Mouse (Mus musculus) forebrain, embryonic 14.5 days (tissue): ENCODE measurements around the gene Foxj2. TPM values are rescaled to one million over a fixed set of nuclear protein-coding genes. Genes with fewer than 3 reads are reported as not detected.

Experiments used
- ATAC-seq: fragments of 200-750 bp; cut with Nextera tagmentation; 2 replicates; pipeline ENCODE4 v1.8.0; 2017; ENCODE audit warnings: mild to moderate bottlenecking, moderate library complexity
- DNase-seq: peaks from one replicate; pipeline ENCODE4 v3.0.0-alpha.2; 2015; ENCODE audit warnings: low spot score
- H3K27ac ChIP-seq: fragments of 300-500 bp; sonication (generic); 2 replicates; pipeline ENCODE4 v1.5.1; 2014; ENCODE audit warnings: low read depth, mild to moderate bottlenecking, control low read depth, low read length, moderate library complexity
- H3K27me3 ChIP-seq: fragments of 300-500 bp; sonication (generic); replicated peaks from 2 replicates; pipeline ENCODE4 v1.6.1; 2014; ENCODE audit warnings: low read length, control low read depth, mixed read lengths; ENCODE audit not compliant: control insufficient read depth, insufficient read depth
- H3K36me3 ChIP-seq: fragments of 300-500 bp; sonication (generic); 2 replicates; pipeline ENCODE4 v1.6.1; 2014; ENCODE audit warnings: low read length, control low read depth; ENCODE audit not compliant: control insufficient read depth, insufficient read depth
- H3K4me1 ChIP-seq: fragments of 300-500 bp; sonication (generic); 2 replicates; pipeline ENCODE4 v1.6.1; 2014; ENCODE audit warnings: antibody characterized with exemption, low read length, control low read depth; ENCODE audit not compliant: control insufficient read depth, insufficient read depth
- H3K4me2 ChIP-seq: fragments of 300-500 bp; sonication (generic); 2 replicates; pipeline ENCODE4 v1.6.1; 2014; ENCODE audit warnings: mild to moderate bottlenecking, control low read depth, low read length
- H3K4me3 ChIP-seq: fragments of 300-500 bp; sonication (generic); 2 replicates; pipeline ENCODE4 v1.5.1; 2014; ENCODE audit warnings: low read depth, low read length, control low read depth
- H3K9ac ChIP-seq: fragments of 300-500 bp; sonication (generic); 2 replicates; pipeline ENCODE4 v1.6.1; 2014; ENCODE audit warnings: mild to moderate bottlenecking, low read length, control low read depth, moderate library complexity
- H3K9me3 ChIP-seq: fragments of 300-500 bp; sonication (generic); replicated peaks from 2 replicates; pipeline ENCODE4 v1.6.1; 2016; ENCODE audit warnings: low read length, control low read depth, mixed read lengths; ENCODE audit not compliant: control insufficient read depth
- WGBS: fragments of 180-500 bp; shearing (Covaris S2); extraction: QIAGEN DNeasy Blood & Tissue Kit; methylation state at CpG from one replicate; pipeline ENCODE4 v1.1.7; 2014; 5-methylcytosine and 5-hydroxymethylcytosine counted together
- polyA plus RNA-seq: library from polyadenylated mRNA; unstranded; fragments of >200 nt; fragmentation: Nextera tagmentation; extraction: Ambion mirVana; gene quantifications from 2 replicates; pipeline ENCODE4 v1.2.1, GENCODE M21; 2014

Foxj2 gene
- polyA plus RNA-seq, 1 experiment from 2014 or later: 4.9 TPM

DNA sequence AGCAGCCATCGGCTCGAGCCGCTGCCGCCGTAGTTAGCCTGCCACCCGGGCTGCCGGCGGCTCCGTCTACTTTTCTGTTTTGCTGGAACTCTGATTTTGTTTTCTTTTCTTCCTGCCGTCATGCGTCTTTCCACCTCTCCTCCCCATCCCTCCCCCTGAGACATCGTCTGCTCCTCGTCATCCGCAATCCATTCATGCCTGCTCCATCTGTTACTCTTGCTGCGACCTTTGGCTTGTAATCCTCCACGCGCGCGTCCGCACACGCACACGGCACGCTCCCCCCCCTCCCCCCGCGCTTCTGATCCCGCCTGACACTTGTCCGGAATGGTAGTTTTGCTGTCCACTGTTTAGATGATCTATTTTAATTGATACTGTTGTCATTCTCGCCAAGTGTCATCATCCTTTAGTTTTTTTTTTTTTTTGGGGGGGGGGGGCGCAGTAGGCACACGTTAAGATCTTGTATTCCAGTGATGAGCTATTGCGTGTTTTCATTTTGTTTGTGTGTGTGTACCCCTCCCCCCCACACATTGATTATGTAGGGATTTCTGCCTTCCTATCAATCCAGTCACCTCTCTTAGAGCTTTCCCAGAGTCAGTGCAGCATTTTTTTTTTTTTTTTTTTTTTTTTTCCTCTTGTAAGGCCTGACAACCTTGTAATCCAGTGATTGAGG, 55.1 kb downstream of the Foxj2 start:
- DNase-seq (peak; percentile 57), ATAC-seq (peak; percentile 72)
- Histone ChIP-seq H3K27me3 (no peaks in the 10 kb centered on the region), H3K27ac (peak overlapping the region; percentile 86), H3K4me3 (peak overlapping the region; percentile 82), H3K9ac (peak overlapping the region; percentile 84), H3K9me3 (no peaks in the 10 kb centered on the region), H3K4me2 (peak overlapping the region; percentile 61), H3K4me1 (peaks cover 5% of the 10 kb centered on the region; the same call in 1 of the 2 replicates), H3K36me3 (peaks cover 24% of the 10 kb centered on the region)
- WGBS: under 1% methylated on average over 31 of the region's 31 CpGs

DNA sequence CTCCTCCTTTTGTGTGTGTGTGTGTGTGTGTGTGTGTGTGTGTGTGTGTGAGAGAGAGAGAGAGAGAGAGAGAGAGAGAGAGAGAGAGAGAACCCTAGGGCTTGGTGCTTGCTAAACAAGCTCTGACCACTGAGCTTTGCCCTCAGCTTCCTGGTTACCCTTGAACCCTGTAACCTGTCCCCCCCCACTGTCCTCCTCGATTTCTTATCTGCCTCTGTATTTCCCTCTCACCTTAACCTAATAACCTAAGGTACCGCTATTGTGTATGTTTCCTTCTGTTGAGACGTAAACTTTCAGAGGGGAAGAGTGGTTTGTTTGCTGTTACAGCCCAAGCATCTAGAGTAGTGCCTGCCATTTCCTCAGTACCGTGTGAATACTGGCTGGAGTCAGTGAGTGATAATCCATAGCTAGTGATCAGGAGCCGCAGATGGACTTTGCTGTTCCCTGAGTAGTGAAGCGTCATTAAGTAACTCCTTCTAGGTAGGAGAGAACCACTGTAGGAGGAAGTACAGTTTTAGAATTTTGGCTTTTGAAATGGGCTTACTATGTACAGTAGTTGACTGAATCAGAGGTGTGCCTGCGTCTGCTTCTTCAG, 59.5 kb downstream of the Foxj2 start:
- Histone ChIP-seq H3K4me2 (no peak overlapping the region), H3K36me3 (peaks cover 65% of the 10 kb centered on the region), H3K4me3 (no peak overlapping the region), H3K4me1 (peaks cover 5% of the 10 kb centered on the region; the same call in 1 of the 2 replicates), H3K9me3 (no peaks in the 10 kb centered on the region), H3K27ac (no peak overlapping the region), H3K27me3 (no peaks in the 10 kb centered on the region), H3K9ac (no peak overlapping the region)
- DNase-seq (no peak), ATAC-seq (no peak)
- 92% methylated on average over 7 of the region's 7 CpGs for WGBS

DNA sequence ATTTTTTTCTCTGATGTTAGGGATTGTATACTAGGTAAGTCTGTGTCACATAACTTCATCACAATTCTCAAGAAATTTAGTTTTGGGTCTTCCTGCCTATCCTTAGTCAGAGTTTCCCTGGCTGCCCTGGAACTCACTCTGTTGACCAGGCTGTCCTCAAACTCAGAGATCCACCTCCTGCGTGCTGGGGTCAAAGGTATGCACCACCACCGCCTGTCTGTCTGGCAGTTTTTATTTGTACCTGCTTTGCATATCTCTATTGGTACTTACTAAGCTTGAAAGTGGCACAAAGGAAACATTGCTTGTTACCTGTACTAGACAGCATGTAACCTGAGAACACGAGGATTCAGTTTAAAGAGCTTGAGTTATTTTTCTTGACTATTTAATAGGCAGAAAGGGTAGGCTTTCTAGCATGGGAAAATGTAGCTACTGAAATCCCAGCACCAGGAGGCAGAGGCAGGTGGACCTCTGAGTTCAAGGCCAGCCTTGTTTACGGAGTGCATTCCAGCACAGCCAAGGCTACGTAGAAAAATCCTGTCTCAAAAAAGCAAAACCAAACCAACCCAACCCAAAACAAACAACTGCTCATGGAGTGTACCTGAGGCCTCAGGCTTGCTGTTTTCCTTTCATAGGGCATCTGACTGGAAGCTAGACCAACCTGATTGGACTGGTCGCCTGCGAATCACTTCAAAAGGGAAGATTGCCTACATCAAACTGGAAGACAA, 60.2 kb downstream of the Foxj2 start:
- H3K9ac ChIP-seq: no peak overlapping the region
- no peak overlapping the region for H3K27ac ChIP-seq
- H3K27me3 ChIP-seq: no peaks in the 10 kb centered on the region
- no peak overlapping the region for H3K4me3 ChIP-seq
- no peak overlapping the region for H3K4me2 ChIP-seq
- no peak for DNase-seq
- H3K36me3 ChIP-seq: peaks cover 72% of the 10 kb centered on the region
- peaks cover 5% of the 10 kb centered on the region; the same call in 1 of the 2 replicates for H3K4me1 ChIP-seq
- 89% methylated on average over 7 of the region's 7 CpGs for WGBS
- no peaks in the 10 kb centered on the region for H3K9me3 ChIP-seq
- no peak for ATAC-seq

DNA sequence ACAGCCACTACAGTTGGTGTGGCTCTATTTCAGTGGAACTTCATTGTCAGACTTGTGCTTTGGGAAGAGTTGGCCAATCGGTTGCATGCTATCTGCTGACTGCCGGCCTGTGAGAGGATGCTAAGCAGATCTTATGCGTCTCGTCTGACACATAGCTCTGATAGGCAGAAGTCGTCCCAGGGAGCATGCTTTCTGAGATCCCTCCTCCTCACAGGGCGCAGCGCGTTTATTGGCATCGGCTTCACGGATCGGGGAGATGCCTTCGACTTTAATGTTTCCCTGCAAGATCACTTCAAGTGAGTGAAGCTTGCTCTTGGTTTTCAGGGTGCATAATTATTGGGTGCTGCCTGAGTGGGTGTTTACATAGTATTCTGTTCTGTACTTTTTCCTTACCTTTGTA, 61.6 kb downstream of the Foxj2 start:
- Histone ChIP-seq H3K36me3 (peaks cover 86% of the 10 kb centered on the region), H3K27ac (no peak overlapping the region), H3K27me3 (no peaks in the 10 kb centered on the region), H3K4me2 (no peak overlapping the region), H3K9me3 (no peaks in the 10 kb centered on the region), H3K4me3 (no peak overlapping the region), H3K9ac (no peak overlapping the region), H3K4me1 (no peaks in the 10 kb centered on the region)
- ATAC-seq: no peak
- WGBS: 94% methylated on average over 12 of the region's 12 CpGs
- no peak for DNase-seq

DNA sequence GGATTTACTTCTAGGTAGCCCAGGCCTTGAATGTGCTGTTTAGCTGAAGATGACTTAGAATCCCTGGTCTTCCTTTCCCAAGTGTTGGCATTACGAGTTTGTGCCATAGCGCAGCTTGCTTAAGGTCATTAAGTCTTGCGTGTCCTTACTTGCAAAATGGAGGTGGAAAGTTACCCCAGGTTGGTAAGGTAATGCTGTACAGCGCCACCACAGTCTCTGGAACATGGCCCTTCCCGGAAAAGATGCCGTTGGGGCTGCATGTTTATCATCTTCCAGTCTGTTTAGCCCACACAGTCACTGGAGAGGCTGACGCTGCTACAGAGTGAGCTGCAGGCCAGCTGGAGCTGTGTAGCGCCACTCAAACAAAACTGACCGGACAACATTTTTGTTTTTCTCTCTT, 63.9 kb downstream of the Foxj2 start:
- 92% methylated on average over 9 of the region's 9 CpGs for WGBS
- no peak overlapping the region for H3K4me3 ChIP-seq
- H3K4me1 ChIP-seq: no peaks in the 10 kb centered on the region
- peaks cover 94% of the 10 kb centered on the region for H3K36me3 ChIP-seq
- no peak overlapping the region for H3K27ac ChIP-seq
- no peak for ATAC-seq
- H3K4me2 ChIP-seq: no peak overlapping the region
- H3K9ac ChIP-seq: no peak overlapping the region
- H3K9me3 ChIP-seq: no peaks in the 10 kb centered on the region
- no peak for DNase-seq
- no peaks in the 10 kb centered on the region for H3K27me3 ChIP-seq

DNA sequence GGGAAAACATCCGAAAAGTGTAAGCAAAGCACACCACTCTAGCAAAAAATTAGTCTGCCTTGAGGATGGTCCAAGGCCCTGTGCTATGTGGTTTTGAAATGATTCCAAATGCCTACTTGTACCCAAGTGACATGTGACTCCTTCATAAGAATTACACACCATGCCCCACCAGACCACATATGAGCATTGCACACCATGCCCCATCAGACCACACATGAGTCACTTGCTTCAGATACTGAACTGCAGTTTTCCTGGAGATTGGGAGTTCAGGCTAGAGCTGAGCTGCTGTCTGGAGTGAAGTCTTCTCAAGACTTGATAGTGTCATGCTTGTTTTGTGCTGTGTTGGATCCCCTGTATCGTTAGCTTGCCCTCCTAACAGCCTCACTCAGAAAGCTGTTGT, 69.9 kb downstream of the Foxj2 start:
- no peak overlapping the region for H3K4me3 ChIP-seq
- H3K4me2 ChIP-seq: no peak overlapping the region
- no peak overlapping the region for H3K27ac ChIP-seq
- H3K9me3 ChIP-seq: no peaks in the 10 kb centered on the region
- H3K4me1 ChIP-seq: no peaks in the 10 kb centered on the region
- H3K36me3 ChIP-seq: peaks cover 60% of the 10 kb centered on the region
- H3K27me3 ChIP-seq: no peaks in the 10 kb centered on the region
- H3K9ac ChIP-seq: no peak overlapping the region
- ATAC-seq (no peak), DNase-seq (no peak)
- WGBS: 93% methylated on average over 2 of the region's 2 CpGs

DNA sequence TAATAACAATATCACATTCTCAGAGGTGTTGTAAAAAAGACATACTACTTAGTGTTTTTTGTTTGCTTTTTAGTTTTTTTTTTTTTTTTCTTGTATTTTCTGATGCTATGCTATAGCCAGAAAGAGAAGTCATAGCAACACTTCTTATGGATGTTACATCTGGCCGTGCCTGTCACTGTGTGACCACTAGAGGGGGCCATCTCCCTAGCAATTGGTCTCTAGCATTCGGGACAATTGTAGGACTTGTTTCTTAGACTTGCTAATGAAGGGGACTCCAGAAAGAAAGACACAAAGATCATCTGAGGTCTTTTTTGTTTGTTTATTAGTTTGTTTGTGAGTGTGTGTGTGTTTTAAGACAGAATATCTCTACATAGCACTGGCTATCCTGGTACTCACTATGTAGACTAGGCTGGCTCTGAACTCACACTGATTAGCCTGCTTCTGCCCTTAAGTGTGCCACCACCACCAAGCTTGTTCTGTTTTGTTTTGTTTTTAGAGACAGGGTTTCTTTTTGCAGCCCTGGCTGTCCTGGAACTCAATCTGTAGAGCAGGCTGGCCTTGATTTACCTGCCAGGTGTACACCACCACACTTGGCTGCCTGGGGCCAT, 72.8 kb downstream of the Foxj2 start:
- 0 out of 2 replicates have a peak, but pooled peaks have one; percentile 44 for ATAC-seq
- Histone ChIP-seq H3K4me2 (no peak overlapping the region), H3K9ac (no peak overlapping the region), H3K4me1 (no peaks in the 10 kb centered on the region), H3K36me3 (peaks cover 34% of the 10 kb centered on the region), H3K27me3 (no peaks in the 10 kb centered on the region), H3K27ac (no peak overlapping the region), H3K4me3 (no peak overlapping the region), H3K9me3 (no peaks in the 10 kb centered on the region)
- WGBS: 11% methylated on average over 2 of the region's 2 CpGs
- DNase-seq: peak; percentile 75
